Mouse (Mus musculus) neutrophil, adult 65 days (primary cell): ENCODE data around the gene Plau. TPM values are rescaled to one million over a fixed set of nuclear protein-coding genes. Genes with fewer than 3 reads are reported as not detected.

ENCODE experiments used
- total RNA-seq: library from RNA; stranded (reverse); gene quantifications from 2 replicates; pipeline ENCODE4 v1.2.4, GENCODE M21; 2023

Gene Plau
- total RNA-seq = 26.0 and 26.5 TPM in 2 replicates

DNA sequence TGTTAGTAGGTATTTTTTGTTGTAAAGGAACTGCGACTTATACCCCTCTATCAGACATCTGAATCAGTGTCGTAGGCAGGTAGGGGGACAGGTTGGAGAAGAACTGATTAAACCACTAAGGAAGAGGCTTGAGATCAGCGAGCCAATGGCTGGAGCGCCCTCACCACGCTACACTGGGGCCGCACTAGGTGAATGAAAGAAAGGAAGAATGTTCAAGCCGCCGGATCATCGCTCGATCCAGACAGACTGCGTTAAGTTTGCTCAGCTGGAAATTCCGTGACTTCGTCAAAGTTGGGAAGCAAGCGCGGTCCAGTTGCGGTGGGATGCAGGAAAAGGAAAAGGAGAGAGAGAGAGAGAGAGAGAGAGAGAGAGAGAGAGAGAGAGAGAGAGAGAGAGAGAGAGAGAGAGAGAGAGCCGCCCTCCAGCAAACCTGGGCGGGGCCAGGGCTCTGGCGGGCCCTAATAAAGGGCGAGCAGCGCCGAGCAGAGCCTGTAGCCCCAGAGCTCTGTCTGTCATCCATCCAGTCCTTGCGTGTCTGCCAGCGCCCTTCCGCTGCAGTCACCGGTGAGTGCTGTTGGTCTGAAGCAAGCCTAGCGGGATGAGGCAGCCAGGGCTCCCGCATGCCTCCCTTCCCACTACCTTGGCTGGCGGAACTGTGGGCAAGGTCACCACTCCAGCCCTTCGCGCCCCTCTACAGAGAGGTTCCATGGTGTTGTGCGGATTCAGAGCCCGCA lies at the start of gene Plau:
TSS of gene Plau (plus strand) at position 490 of the 734 bp plus-strand sequence.

GRCm38 (mm10) chr14:20793758-20794531 lies 42.5 kb upstream of the Plau start, which contains the start of gene Camk2g:
TSS of gene Camk2g (minus strand) at chr14:20794088.

Other genes starting within 250 kb of the Plau start
- gene Usp54, start 195.6 kb upstream of the Plau start, total RNA-seq = 2.5 and 2.9 TPM in 2 replicates
- gene Myoz1, start 180.1 kb upstream of the Plau start, total RNA-seq = not detected in 2 replicates
- gene Synpo2l, start 168.3 kb upstream of the Plau start, total RNA-seq = not detected in 2 replicates
- gene Sec24c, start 162.4 kb upstream of the Plau start, total RNA-seq = 193 and 233 TPM in 2 replicates
- gene Fut11, start 141.7 kb upstream of the Plau start, total RNA-seq = 3.5 and 4.5 TPM in 2 replicates
- gene Chchd1, start 133.7 kb upstream of the Plau start, total RNA-seq = 17.2 and 20.5 TPM in 2 replicates
- gene Zswim8, start 129.1 kb upstream of the Plau start, total RNA-seq = 133 and 198 TPM in 2 replicates
- 31.7 and 32.4 TPM in 2 replicates for gene Ndst2, start 102.1 kb upstream of the Plau start, total RNA-seq
- gene Camk2g, start 42.6 kb upstream of the Plau start, total RNA-seq = 59.7 and 70.1 TPM in 2 replicates
- 155 and 184 TPM in 2 replicates for gene Vcl, start 92.7 kb downstream of the Plau start, total RNA-seq
- 43.4 and 69.1 TPM in 2 replicates for gene Ap3m1, start 215.8 kb downstream of the Plau start, total RNA-seq
- gene Adk, start 215.9 kb downstream of the Plau start, total RNA-seq = 20.6 and 27.8 TPM in 2 replicates